Mouse (Mus musculus) CD4-positive, CD25-positive, alpha-beta regulatory T cell, adult 2 months (primary cell): ENCODE measurements around the gene Tacc2.
A peak's percentile ranks its signal among the peaks of the same experiment; 100 is the strongest.
"Not testable (repeated sequence)": the region's sequence is repeated elsewhere in the genome, so short reads cannot be mapped to it uniquely, and the experiment has no call there.

ENCODE experiments used
- DNase-seq: peaks from one replicate; pipeline ENCODE4 v3.0.0-alpha.2; 2012; ENCODE audit warnings: low read depth, low spot score

Tacc2 gene

DNA sequence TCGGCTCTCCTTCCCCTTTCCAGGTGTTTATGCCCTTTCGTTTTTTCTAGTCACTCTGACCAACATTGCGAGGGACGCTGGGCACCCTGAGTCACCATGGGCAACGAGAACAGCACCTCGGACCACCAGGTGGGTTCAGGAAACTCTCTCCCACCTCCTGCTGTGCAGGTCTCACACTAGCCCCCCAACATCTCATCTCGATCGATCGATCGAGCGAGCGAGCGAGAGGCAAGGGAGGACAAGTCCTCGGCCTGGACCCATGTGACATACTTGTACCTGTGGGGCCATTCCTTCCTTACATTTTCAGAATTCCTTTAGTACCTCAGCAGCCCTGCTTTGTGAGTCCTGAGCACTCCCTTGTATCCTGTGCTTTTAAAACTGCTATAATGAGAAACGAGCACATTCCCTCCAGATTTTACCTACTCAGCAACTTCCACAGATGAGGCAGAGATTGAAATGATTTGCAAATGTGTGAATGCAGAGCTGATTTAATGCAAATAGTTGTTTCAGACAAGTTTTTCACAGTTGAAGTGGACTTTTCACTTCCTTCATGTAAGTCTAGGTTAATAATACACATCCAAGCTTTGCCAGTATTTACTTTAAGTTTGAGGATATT is at the start of gene Tacc2:
Gene Tacc2, plus strand, starts transcription at position 51 of the 616 bp plus-strand sequence.
- DNase-seq, result no peak

DNA sequence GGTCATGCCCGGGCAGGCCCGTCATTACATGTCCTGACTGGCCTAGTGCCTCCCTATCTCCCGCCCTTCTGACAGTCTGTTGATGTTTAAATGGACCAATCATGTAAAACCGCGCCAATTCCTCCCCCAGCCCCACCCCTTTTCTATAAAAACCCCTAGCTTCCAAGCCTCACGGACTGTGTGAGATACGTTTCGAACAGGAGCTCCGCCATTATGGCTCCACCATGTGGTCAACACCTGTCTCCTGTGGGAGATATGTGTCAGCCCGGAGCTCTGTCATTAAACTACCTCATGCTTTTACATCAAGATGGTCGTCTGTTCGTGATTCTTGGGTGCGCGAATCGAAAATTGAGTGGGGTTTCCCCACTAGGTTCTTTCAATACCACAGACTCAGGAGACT is 46.1 kb upstream of the Tacc2 start:
- DNase-seq, result not testable (repeated sequence)

DNA sequence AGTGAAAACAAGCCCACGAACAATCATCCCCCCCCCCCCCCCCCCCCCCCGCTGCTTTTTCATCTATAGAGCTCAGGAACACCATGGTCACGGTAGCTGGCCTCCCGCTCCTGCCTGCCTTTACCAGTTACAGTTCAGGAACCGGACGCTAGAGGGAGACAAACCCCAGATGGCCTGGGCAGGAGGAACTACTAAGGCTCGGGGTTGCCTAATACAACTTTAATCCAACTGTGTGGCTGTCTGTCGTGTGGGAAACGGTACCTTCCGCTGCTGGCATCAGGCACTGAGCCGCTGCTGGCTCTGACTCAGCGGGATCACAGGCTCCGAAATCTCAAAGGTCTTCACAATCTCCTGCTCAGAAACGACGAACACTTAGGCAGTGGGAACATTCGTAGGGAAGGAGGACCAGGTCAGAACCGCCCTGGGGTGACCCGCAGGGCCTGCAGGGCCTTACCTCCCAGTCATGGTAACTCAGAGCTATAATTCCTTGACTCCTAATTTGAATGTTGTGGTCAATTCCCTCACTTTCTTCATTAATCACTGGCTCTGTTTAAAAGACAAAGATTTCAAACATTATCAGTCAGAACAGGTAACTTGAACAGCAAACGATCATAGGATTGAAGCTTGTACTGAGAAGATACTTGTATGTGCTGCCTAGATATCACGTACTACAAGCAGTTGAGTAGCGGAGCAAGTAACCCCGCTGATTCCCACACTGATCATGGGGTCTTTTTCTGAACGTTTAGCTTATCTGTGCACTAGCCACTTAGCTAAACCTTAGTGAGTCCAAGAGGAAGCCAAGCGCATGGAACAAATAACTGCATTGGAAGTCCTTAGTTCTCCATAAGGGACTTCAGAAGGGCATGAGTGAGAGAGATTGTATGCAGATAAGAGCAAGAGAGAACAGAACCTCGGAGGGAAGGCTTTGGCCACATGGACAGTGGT is 43.6 kb upstream of the Tacc2 start:
- peak; percentile 89 for DNase-seq

DNA sequence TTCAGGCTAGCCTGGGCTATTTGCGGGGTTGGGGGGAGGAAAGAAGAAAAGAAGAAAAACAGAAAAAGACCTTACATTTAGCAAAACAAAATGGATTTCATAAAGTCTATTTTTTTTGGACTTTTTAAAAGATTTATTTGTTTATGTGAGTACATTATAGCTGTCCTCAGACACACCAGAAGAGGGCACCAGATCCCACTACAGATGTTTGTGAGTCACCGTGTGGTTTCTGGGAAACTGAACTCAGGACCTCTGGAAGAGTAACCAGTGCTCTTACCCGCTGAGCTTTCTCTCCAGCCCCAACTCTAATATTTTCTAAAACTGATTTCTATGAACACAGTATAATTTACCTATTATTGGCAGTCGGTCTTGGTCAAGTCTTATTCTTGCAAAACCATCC is 42.1 kb upstream of the Tacc2 start:
- DNase-seq, result no peak

DNA sequence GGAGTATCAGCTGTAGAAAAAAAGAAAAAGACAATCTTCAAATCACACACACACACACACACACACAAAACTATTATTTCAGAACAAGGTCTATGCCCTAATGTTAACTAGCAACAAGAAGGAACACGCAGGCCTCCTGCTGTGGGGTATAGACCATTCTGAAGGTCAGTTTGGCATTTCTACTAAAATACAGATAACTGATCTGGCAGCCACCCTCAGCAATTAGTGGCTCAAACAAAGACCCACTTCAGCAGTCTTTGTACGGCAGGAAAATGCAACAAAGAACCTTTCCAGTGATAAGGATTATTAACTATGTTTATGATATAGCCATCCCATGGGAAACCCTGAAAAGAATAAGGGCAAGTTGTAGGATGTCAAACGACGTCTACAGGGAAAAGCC is 40.2 kb upstream of the Tacc2 start:
- DNase-seq, result no peak

DNA sequence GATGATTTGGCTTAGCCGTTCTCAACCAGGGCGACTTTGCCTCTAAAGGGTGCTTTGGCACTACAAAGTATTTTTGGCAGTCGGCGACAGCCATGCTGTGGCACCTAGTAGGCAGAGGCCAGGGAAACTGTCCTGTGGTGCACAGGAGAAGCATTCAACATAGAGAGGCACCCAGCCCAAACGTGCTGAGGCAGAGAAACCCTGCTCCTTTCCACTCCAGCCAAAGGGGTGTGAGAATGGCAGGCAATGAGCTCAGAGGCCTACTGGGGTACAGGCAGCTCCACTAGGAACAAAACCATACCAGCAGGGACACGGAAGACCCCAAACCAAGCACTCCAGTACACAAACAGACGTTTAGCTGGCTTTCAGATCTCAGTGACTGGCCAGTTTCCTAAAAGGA is 37.1 kb upstream of the Tacc2 start:
- DNase-seq, result no peak

DNA sequence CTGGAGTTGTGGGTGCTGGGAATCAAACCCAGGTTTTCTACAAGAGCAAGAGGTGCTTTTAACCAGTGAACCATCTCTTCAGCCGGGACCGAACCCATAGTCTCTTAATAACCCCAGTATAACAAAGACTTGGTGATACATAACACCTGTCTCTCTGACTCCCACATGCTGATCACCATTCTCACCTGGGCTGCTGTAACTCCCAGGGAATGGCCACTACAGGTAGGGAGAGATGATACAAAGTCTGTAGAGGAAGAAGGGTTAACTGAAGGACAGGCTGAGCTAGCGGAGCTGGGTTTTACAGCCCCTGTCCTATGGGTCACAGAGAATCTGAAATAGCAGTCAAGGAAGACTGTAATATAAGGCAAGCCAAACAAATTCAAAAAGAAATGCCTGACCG is 34.1 kb upstream of the Tacc2 start:
- DNase-seq, result no peak

DNA sequence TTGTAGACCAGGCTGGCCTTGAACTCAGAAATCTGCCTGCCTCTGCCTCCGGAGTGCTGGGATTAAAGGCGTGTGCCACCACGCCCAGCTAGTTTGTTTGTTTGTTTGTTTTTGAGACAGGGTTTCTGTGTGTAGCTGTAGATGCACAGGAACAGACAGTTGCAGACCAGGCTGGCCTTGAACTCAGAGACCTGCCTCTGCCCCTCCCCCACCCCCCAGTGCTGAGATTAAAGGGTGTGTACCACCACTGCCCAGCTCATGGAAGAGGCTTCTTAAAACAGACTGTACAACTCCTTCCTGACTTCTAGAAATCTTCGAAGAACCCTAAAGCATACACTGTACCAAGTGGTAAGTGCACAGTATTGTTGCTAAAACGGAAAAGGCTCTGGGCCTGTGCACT is 31.8 kb upstream of the Tacc2 start:
- no peak for DNase-seq

DNA sequence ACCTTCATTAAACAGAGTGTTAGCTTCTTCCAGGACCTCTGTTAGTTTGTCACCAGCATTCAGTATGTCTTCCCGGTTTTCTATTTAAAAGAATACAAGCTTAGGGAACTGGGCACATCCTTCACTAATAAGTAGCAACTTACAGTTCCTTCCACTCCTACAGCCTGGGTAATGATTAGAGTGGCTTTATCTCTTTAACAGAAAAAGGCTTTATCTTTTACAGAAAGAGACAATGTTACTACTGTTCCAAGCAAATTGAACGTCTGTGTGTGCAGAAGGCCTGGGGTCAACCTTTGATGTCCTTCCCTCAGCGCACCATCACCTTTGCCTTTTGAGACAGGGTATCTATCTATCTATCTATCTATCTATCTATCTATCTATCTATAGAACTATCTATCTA is 31.3 kb upstream of the Tacc2 start:
- DNase-seq, result no peak

DNA sequence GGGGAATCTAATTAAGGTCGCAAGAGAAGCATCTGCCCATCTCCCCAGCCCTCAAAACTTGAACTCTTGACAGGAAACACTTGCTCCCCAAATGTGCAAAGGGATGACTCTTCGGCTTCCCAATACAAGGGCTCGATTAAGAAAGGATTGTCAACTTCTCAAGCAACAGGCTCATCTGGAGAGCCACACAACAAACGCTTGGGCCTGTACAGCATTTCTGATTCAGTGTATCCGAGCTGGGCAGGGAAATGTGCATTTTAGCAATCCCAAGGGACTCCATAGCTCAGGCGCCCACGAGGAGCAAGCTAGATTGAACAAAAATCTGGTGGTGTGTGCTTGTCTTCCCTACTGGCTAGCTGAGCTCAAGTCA is 30.8 kb upstream of the Tacc2 start:
- DNase-seq, result no peak

DNA sequence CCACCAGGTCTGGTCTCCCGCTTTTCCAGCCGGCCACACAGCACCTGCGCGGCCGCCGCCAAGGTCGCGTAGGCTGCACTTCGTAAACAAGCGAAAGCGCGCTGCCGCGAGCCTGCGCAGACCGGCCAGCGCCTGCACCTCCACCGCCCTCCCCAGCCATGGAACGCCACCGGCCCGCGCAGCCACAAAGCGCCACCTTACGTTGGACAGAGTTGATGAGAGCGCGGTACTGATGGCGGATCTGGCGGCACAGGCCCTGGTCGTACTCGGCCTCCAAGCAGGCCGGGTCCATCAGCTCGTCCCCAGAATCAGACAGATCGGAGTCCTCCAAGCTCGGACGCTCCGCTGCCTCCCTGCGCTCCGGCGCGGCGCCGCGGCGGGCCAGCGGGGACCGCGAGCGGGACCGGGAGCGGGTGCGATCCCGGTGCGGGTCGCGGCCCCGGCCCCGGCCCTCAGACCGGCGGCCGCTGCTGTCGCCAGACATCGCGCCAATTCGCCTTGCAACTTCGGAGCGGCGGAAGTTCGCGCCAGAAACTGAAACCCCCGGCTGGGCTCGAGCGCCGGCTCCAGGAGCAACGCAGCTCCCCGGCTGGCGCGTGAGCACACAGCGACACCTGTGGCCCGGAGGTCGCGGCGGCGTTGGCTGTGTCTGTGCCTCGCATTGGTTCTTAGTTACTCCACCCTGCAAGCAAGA is 30.3 kb upstream of the Tacc2 start:
- peak; percentile 97 for DNase-seq

DNA sequence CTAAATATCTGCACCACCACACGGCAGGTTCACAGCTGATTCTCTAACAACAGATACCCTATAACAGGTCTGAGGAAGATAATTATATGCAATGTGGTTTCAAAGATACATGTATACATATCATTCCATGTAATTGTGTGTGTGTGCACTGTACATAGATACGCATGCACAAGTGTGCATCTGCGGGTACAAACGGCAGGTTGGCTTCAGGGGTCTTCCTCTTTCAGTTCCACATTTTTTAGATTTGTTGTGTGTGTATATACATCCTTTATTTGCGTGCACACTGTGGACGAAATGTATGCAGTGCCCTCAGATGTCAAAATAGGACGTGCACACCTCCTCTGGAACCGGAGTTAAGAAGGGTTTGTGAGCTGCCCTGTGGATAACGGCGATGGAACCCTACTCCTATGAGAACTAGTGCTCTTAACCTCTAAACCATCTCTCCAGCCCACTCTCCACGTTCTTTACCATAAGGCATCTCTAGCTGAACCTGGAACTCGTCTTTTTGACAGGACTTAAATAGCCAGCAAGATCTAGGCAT is 29.5 kb upstream of the Tacc2 start:
- DNase-seq, result no peak

DNA sequence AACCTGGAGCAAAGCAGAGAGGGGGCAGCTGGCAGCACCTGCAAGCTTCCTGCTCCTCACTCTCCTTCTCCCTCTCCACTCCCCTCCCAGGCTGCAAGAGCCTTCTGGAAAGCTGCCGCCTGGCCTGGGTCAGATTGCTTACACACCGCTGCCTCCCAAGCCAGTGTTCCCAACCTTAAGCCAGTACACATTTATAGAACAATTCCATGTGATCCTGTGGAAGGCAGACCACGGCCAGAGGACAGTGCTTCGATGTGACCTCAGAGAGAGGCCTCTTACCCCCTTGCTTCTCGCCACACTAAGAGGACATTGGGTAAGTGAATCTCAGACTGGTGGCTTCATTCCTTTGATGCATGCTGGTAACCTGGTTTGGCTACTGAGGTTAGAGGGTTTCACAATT is 24.5 kb upstream of the Tacc2 start:
- no peak for DNase-seq

DNA sequence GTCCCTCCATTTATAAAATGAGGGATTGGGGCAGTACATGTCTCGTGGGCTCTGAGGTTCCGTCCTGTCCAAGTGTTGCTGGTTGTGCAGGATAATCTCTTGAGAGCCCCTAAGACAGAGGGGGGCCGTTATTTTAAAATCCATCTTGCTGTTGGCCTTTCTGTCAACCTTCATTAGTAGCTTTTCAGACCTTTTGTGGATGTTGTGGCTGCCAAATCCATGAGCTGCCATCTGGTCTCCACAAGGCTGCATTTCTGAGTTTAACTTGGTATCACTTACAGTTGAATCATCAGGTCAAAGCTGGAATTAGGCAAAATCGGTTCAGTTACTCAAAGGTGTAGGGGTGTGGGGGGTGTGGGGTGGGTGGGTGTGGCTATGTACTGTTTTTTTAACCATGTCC is 23.9 kb upstream of the Tacc2 start:
- no peak for DNase-seq

DNA sequence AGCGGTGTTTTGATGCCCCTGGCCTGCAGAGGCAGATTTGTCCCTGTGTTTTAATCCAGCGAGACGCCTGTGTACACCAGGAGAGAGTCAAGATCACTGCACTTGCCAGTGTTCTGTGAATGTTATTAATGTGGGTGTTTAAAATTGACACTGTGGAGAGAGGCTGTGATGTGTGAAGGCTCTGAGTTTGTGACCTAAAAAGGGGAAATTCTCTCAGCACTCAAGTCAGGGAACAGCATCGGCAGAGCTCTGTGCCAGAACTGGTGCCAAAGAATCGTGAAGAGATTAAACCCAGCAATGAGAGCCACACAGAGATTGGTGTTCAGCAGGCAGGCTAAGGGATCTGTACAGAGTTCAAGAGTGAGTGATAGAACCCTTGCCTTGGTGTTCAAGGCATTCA is 21.6 kb upstream of the Tacc2 start:
- DNase-seq, result no peak

DNA sequence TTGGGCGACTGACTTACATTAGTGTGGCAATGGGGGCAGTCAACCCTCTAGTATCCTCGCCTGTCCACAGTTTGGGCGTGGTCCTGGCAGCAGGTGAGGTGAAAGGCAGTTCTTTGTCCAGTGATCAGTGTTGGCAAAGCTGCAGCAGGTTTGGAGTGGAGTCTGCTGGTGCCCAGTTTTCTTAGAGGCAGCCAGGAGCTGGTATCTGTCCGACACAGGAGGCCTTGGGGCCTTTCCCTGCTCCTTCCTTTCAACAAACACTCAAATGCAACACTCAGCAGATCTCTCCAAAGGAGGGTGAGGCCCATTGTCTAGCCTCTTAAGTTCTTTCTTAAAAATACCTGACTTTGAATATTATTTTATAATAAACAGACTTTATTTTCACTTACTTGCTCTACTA is 18.6 kb upstream of the Tacc2 start:
- no peak for DNase-seq

DNA sequence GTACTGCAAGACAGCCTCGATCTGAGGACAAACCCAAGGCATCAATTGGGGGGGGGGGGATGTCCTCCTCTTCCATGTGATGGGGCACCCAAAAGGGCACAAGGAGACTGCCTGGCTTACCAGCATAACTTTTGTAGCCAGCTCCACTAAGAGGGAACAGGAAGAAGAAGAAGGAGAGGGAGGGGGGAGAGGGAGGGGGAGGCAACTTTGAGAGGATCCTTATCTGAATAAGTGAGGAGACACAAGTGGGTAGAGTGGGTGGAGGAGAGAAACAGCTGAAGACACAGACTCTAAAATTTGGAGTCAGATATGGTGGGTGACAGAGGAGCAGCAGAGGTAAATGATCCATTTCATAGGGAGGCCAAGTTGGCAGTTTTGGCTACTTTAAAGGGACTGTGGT is 16.3 kb upstream of the Tacc2 start:
- DNase-seq, result no peak

DNA sequence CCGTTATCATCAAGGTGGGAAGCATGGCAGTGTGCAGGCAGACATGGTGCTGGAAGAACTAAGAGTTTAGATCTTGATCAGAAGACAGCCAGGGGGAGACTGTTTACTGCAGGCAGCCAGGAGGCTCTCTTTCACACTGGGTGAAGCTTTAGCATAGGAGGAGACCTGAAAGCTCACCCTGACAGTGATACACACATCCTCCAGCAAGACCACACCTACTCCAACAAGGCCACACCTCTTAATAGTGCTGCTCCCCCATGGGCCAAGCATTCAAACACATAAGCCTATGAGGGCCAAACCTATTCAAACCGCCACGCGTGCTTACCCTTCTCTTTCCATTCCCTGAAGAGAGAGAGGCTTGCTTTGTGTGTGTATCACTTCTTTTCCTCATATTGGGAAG is 14.0 kb upstream of the Tacc2 start:
- no peak for DNase-seq

DNA sequence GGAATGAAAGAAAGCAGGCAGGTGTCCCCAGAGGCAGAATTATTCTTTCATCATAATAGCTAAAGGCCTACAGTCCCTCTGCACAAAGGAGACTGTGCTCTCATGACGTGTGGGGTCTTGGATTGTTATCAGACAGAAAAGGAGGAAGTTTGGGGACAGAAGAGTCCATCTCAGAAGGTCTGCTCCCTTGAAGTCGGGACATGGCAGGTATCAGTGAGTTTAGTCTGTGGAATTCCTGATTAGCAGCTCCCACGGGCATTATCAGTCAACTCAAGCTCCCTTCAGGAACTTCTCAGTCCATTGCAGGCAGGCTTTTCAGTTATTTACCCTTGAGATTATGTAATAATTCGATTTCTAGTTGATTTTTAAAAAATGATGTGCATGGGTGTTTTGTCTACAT is 13.4 kb upstream of the Tacc2 start:
- no peak for DNase-seq

DNA sequence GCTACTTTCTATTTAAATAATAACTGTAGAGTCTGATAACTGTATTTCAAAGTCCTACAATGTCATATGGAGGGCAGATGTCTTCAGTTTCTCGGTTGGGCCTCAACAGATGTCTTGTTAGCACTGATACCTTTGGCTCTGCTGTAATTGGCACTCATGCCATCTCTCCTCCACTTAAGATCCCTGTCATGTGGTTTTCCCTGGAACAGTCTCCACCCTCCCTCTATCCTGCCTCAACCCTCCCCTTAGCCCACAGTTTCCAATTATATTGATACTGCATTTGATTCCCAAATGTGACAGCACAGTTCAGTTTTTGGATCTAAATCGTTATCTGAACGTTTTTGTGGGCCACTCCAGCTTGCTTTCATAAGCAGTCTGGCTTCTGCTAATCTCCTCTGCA is 12.6 kb upstream of the Tacc2 start:
- no peak for DNase-seq

DNA sequence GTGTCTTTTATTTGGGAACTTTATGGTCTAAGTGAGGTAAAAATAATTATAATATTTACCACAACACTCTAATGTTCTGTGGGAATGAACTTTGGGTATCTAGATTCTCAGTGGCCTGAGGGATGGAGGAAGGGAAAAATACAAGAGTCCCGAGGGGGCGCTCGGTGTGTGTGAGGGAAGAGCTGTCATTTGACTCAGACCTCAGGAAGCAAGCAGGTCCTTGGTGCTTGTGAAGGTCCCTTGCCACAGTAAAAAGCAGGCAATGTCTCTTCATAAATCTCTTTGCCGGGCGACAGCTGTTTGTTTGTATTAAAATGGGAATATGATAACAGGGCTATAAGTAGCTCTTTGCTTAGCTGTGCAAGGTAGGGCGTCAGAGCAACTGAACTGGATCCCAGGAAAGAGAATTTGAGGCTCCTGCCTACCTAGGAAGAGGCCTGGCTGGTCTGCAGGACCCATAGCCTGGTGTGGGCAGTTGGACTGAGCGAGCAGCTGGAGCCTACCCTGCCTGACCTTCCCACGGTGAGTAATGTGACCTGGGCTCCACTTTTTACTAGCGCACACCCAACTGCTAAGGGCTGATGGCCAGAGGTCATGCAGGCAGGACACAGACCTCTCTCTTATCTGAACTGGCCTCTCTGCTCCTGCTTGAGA is 8.3 kb upstream of the Tacc2 start:
- no peak for DNase-seq

DNA sequence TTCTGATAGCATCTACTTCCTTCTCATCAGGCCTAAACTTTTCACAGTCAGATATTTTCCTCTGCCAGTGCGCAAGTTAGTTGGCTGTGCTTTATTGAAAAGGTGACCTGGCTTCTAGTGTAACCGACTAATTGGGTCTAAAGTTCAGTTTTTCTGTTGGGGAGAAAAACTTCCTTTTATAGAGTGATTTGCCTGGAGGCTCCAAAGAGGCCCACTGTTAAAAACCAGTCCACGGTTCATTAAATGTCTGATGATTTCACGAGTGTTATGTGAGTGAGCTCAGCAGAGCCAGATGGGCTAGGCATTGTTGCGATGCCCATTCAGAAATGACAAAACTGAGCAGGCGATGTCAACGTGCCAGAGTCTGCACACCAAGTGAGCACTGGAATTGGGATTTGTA is 6.8 kb upstream of the Tacc2 start:
- no peak for DNase-seq
